Mouse (Mus musculus) limb, embryonic 10.5 days (tissue): ENCODE measurements around the gene Lbhd1. TPM values are rescaled to one million over a fixed set of nuclear protein-coding genes. Genes with fewer than 3 reads are reported as not detected.

Source experiments
- DNase-seq: peaks from one replicate; pipeline ENCODE4 v3.0.0-alpha.2; 2017; ENCODE audit warnings: low spot score
- H3K27ac ChIP-seq: fragments of 300-500 bp; sonication (generic); 2 replicates; pipeline ENCODE4 v1.5.1; 2016; ENCODE audit warnings: mild to moderate bottlenecking
- H3K27me3 ChIP-seq: fragments of 300-500 bp; sonication (generic); 2 replicates; pipeline ENCODE4 v1.6.1; 2016; ENCODE audit warnings: low read depth, mild to moderate bottlenecking; ENCODE audit not compliant: poor library complexity, severe bottlenecking
- H3K36me3 ChIP-seq: fragments of 300-500 bp; sonication (generic); 2 replicates; pipeline ENCODE4 v1.6.1; 2016; ENCODE audit warnings: mild to moderate bottlenecking, moderate library complexity
- H3K4me1 ChIP-seq: fragments of 300-500 bp; sonication (generic); 2 replicates; pipeline ENCODE4 v1.6.1; 2016
- H3K4me3 ChIP-seq: fragments of 300-500 bp; sonication (generic); 2 replicates; pipeline ENCODE4 v1.5.1; 2016; ENCODE audit warnings: mild to moderate bottlenecking, moderate library complexity
- H3K9me3 ChIP-seq: fragments of 300-500 bp; sonication (generic); replicated peaks from 2 replicates; pipeline ENCODE4 v1.6.1; 2016; ENCODE audit warnings: mild to moderate bottlenecking
- WGBS: fragments of 180-500 bp; shearing (Covaris S2); methylation state at CpG from one replicate; pipeline ENCODE4 v1.1.7; 2016; 5-methylcytosine and 5-hydroxymethylcytosine counted together
- polyA plus RNA-seq: library from polyadenylated mRNA; unstranded; fragments of >200 nt; fragmentation: Nextera tagmentation; extraction: Ambion mirVana; gene quantifications from 2 replicates; pipeline ENCODE4 v1.2.1, GENCODE M21; 2016

Lbhd1 gene
- polyA plus RNA-seq, 1 experiment from 2014 or later: 110 TPM

GRCm38 (mm10) chr19:8899079-8899478 lies 15.5 kb downstream of the Lbhd1 start:
- DNase-seq: no peak
- Histone ChIP-seq H3K9me3 (no peaks in the 10 kb centered on the region), H3K27me3 (no peaks in the 10 kb centered on the region), H3K36me3 (peaks cover 72% of the 10 kb centered on the region), H3K4me3 (peak overlapping the region; percentile 90), H3K27ac (0 out of 2 replicates have a peak overlapping the region, but pooled peaks have one; percentile 94), H3K4me1 (peaks cover 27% of the 10 kb centered on the region)
- 69% methylated on average over 3 of the region's 3 CpGs for WGBS

DNA sequence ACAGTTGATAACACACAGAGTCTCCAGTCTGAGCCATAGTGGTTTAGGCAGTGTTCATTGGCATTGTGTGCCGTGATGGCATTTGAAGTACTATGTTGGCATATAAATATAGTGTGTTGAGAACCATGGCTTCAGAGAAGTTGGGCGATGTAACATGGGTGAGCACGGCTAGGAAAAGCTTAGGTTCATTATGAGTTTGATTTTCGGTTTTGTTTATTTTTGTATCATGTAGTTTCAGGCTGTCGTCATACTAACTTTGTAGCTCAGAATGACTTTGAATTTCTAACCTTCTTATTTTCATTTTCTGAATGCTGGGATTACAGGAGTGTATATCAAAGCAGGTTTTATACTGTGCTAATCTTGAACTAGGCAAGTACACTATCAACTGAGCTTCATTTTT lies 19.9 kb downstream of the Lbhd1 start:
- Histone ChIP-seq H3K27ac (no peak overlapping the region), H3K4me1 (peaks cover 10% of the 10 kb centered on the region), H3K4me3 (no peak overlapping the region), H3K27me3 (no peaks in the 10 kb centered on the region), H3K36me3 (peaks cover 83% of the 10 kb centered on the region), H3K9me3 (no peaks in the 10 kb centered on the region)
- 96% methylated on average over 5 of the region's 5 CpGs for WGBS
- DNase-seq: no peak

DNA sequence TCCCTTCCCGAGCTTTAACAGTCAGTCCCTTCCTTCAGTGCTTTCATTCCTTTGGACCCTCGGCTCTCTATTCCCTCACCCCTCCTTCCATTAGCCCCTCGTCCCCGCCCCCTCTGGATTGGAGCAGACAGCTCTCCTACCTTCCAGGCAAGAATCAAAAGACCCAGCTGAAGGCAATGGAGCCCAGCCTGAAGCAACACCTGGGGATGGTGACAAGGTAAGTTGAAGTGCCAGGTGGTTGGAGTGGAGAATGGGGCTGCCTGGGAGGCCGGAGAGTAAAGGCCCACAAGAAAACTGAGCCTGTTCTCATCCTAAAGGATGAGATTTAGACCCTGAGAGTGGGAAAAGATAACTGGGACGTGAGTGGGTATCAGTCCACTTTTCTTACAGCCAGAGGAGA lies 25.0 kb downstream of the Lbhd1 start:
- Histone ChIP-seq H3K4me1 (no peaks in the 10 kb centered on the region), H3K27me3 (no peaks in the 10 kb centered on the region), H3K4me3 (no peak overlapping the region), H3K9me3 (no peaks in the 10 kb centered on the region), H3K36me3 (peaks cover 99% of the 10 kb centered on the region), H3K27ac (no peak overlapping the region)
- no peak for DNase-seq
- 92% methylated on average over 6 of the region's 6 CpGs for WGBS

GRCm38 (mm10) chr19:8911810-8912209 lies 28.3 kb downstream of the Lbhd1 start:
- Histone ChIP-seq H3K9me3 (no peaks in the 10 kb centered on the region), H3K27me3 (no peaks in the 10 kb centered on the region), H3K36me3 (peaks cover 100% of the 10 kb centered on the region), H3K4me3 (no peak overlapping the region), H3K27ac (no peak overlapping the region), H3K4me1 (no peaks in the 10 kb centered on the region)
- 96% methylated on average over 5 of the region's 5 CpGs for WGBS
- no peak for DNase-seq

DNA sequence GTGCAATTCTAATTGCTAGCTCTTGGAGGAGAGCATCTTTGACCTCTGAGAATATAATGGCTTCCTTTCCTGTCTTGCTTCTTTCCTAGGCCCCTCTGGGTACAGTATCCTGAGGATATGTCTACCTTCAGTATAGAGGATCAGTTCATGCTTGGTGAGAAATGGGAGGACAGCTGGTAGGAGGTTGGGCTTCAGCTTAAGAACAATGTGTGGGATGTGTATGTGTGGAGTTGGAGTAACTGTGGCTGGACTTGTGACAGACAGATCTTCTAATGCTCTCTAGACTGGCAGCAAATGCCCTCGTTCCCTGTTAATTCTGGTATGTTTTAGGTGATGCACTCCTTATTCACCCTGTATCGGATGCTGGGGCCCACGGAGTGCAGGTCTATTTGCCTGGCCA lies 30.7 kb downstream of the Lbhd1 start:
- 98% methylated on average over 3 of the region's 3 CpGs for WGBS
- H3K36me3 ChIP-seq: peaks cover 84% of the 10 kb centered on the region
- H3K27ac ChIP-seq: no peak overlapping the region
- H3K4me1 ChIP-seq: no peaks in the 10 kb centered on the region
- no peak overlapping the region for H3K4me3 ChIP-seq
- no peak for DNase-seq
- no peaks in the 10 kb centered on the region for H3K9me3 ChIP-seq
- H3K27me3 ChIP-seq: no peaks in the 10 kb centered on the region

- DNase-seq: no peak
- Histone ChIP-seq H3K9me3 (no peaks in the 10 kb centered on the region), H3K27ac (no peak overlapping the region), H3K4me3 (no peak overlapping the region), H3K36me3 (peaks cover 50% of the 10 kb centered on the region), H3K4me1 (peaks cover 16% of the 10 kb centered on the region), H3K27me3 (no peaks in the 10 kb centered on the region)
- WGBS: 91% methylated on average over 3 of the region's 3 CpGs
Measured at GRCm38 (mm10) chr19:8919000-8919399, 35.5 kb downstream of the Lbhd1 start.

DNA sequence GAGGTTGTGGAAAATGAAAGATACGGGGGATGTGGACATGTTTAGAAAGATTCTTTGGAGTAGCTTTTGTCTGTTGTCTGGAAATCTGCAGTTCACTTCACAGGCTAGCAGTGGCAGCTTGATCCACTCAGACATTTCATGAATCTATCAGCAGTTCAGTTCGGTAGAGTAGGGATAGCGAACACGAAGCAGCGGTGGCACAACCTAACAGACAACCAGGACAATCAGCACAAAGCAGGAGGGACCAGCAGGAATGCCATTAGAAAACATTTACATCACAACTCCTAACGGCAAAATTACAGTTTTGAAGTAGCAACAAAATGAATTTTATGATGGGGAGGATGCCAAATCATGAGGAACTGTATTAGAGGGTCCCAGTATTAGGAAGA lies 36.1 kb downstream of the Lbhd1 start:
- H3K27ac ChIP-seq: peak overlapping the region; percentile 90
- H3K27me3 ChIP-seq: no peaks in the 10 kb centered on the region
- peaks cover 16% of the 10 kb centered on the region for H3K4me1 ChIP-seq
- H3K36me3 ChIP-seq: peaks cover 49% of the 10 kb centered on the region
- no peaks in the 10 kb centered on the region for H3K9me3 ChIP-seq
- WGBS: 72% methylated on average over 6 of the region's 6 CpGs
- no peak for DNase-seq
- H3K4me3 ChIP-seq: peak overlapping the region; percentile 85

GRCm38 (mm10) chr19:8920073-8920736 lies 36.7 kb downstream of the Lbhd1 start, which contains the start of gene B3gat3:
Gene B3gat3 (plus strand): TSS chr19:8920374.
- Histone ChIP-seq H3K4me3 (peak within 1 kb of the TSS; percentile 85), H3K36me3 (peaks cover 45% of the 10 kb centered on the region), H3K27me3 (no peaks in the 10 kb centered on the region), H3K27ac (peak within 1 kb of the TSS; percentile 90), H3K9me3 (no peaks in the 10 kb centered on the region), H3K4me1 (peaks cover 16% of the 10 kb centered on the region)
- 3% methylated on average over 50 of the region's 50 CpGs for WGBS
- DNase-seq: peak; percentile 98

- Histone ChIP-seq H3K27me3 (no peaks in the 10 kb centered on the region), H3K4me1 (peaks cover 16% of the 10 kb centered on the region), H3K4me3 (peak overlapping the region; percentile 85), H3K9me3 (no peaks in the 10 kb centered on the region), H3K36me3 (peaks cover 45% of the 10 kb centered on the region), H3K27ac (peak overlapping the region; percentile 90)
- 3% methylated on average over 6 of the region's 6 CpGs for WGBS
- DNase-seq: peak; percentile 46
Measured at GRCm38 (mm10) chr19:8920836-8921291, 37.3 kb downstream of the Lbhd1 start.

DNA sequence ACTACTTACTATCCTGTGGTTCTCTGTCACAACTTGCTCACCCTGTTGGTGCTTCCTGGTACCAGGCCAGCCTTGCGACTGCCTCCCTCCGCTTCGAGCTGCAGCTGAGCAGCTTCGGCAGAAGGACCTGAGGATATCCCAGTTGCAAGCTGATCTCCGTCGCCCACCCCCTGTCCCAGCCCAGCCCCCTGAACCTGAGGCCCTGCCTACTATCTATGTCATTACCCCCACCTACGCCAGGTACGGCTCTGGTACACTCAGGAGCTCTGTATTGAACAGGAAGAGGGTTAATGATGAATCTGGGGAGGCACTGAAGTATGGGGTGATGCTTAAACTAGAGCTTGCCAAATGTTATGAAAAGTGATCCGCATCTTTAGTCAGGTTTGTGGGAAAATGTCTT lies 38.2 kb downstream of the Lbhd1 start:
- DNase-seq: no peak
- 75% methylated on average over 9 of the region's 9 CpGs for WGBS
- peak overlapping the region; percentile 85 for H3K4me3 ChIP-seq
- no peaks in the 10 kb centered on the region for H3K27me3 ChIP-seq
- H3K36me3 ChIP-seq: peaks cover 45% of the 10 kb centered on the region
- H3K9me3 ChIP-seq: no peaks in the 10 kb centered on the region
- H3K4me1 ChIP-seq: peaks cover 16% of the 10 kb centered on the region
- H3K27ac ChIP-seq: no peak overlapping the region

- no peaks in the 10 kb centered on the region for H3K27me3 ChIP-seq
- no peak for DNase-seq
- no peak overlapping the region for H3K4me3 ChIP-seq
- no peaks in the 10 kb centered on the region for H3K9me3 ChIP-seq
- H3K36me3 ChIP-seq: peaks cover 64% of the 10 kb centered on the region
- WGBS: 90% methylated on average over 2 of the region's 2 CpGs
- peaks cover 29% of the 10 kb centered on the region for H3K4me1 ChIP-seq
- H3K27ac ChIP-seq: no peak overlapping the region
Measured at GRCm38 (mm10) chr19:8926766-8927165, 43.2 kb downstream of the Lbhd1 start.

GRCm38 (mm10) chr19:8927891-8928525 lies 44.5 kb downstream of the Lbhd1 start:
- DNase-seq: no peak
- WGBS: 90% methylated on average over 12 of the region's 12 CpGs
- Histone ChIP-seq H3K36me3 (peaks cover 64% of the 10 kb centered on the region), H3K4me1 (peaks cover 28% of the 10 kb centered on the region), H3K27me3 (no peaks in the 10 kb centered on the region), H3K4me3 (no peak overlapping the region), H3K27ac (no peak overlapping the region), H3K9me3 (no peaks in the 10 kb centered on the region)

DNA sequence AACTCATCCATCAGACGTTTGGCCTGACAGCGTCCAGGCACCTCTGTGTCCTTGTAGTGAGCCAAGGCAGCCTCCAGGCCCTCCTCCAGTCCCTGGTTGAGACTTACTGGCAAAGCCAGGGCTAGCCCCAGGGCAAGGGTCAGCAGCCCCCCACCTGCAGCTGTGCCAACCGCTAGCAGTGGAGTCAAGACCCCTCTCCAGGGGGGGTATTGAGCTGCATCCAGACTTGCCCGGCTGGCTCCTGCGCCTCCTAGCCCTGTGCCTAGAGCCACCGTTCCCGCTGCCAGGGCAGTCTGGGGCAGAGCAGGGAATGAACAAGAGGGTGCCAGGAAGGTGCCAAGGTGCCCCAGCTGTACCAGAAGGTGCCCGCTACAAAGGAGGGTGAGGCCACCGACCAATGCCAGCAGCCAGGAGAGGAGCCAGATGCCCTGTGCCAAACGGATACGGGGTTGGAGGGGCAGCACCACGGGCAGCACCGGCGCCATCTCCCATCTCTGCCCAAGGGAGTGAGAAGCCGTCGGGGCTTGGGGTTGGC lies 45.2 kb downstream of the Lbhd1 start:
- peaks cover 28% of the 10 kb centered on the region for H3K4me1 ChIP-seq

More for the DNA sequence above, 45.2 kb downstream of the Lbhd1 start:
- Histone ChIP-seq H3K36me3 (peaks cover 66% of the 10 kb centered on the region), H3K27me3 (no peaks in the 10 kb centered on the region), H3K27ac (peak overlapping the region; percentile 92), H3K9me3 (no peaks in the 10 kb centered on the region), H3K4me3 (peak overlapping the region; percentile 80)
- 18% methylated on average over 16 of the region's 16 CpGs for WGBS
- DNase-seq: no peak
